Mouse (Mus musculus) retina, embryonic 14.5 days (tissue): ENCODE data around the gene Rab8b.
"Not testable (repeated sequence)": the region's sequence is repeated elsewhere in the genome, so short reads cannot be mapped to it uniquely, and the experiment has no call there.

Experiments used
- DNase-seq: peaks from one replicate; pipeline ENCODE4 v3.0.0-alpha.2; 2015; ENCODE audit warnings: low spot score

Gene Rab8b

DNA sequence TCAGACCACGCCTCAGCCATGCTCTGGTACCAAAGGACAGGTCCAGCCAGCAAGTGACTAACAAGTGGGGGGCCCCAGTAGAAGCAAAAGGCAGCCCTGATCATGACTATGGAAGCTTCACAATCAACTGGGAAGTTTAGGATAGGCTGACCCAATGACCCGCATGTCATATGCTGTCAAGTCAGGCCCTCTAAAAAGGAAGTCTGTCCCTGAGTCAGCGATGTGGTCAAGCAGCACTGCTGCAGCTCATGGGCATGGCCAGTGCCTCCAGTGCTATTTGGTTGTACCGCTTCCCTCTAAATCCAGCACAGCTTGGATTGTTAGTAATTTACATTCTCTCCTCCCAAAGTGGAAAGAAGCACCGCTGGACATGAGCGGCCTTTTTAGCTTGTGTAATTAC is 32.7 kb downstream of the Rab8b start:
- DNase-seq: no peak

GRCm38 (mm10) chr9:66886366-66886765 is 33.1 kb downstream of the Rab8b start:
- no peak for DNase-seq

GRCm38 (mm10) chr9:66884609-66885008 is 34.9 kb downstream of the Rab8b start:
- DNase-seq: no peak

DNA sequence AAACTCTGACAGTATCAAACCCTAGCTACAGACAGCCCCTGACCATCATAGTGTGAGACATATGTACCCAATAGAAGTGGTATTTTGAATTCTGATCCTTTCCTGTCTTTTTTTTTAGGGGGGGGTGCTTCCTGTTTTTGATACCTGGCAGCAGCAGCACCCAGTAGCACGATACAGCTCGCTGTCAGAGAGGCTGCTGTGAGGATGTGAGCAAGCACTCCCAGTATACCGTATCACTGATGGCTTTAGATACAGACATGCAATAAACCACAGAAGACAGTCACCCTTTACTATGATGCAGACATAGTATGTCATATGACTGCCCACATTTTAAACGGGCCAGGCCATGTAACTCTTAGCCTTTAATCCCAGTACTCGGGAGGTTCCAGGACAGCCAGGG is 36.0 kb downstream of the Rab8b start:
- no peak for DNase-seq

DNA sequence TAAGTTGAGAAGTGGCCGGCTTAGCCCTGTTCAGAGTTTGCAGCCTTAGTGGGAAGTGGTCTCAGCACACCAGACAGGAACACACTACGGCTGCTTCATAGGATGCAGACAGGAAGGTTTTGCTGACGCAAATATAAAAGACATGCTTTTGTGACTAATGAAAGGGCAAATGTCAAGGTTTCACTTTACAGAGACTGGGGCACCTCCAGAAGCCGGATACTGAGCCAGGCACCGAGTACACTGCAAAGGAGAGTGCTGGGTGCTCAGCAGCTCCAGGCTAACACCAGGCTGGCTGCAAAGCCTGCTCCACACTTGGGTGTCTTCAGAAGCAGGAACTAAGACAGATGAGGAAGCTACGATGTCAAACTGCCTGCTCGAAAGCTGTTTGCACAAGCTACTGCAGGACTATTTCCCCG is 37.1 kb downstream of the Rab8b start:
- no peak for DNase-seq

- no peak for DNase-seq
Measured at GRCm38 (mm10) chr9:66881858-66882257, 37.6 kb downstream of the Rab8b start.

- no peak for DNase-seq
Measured at GRCm38 (mm10) chr9:66880752-66881151, 38.7 kb downstream of the Rab8b start.

GRCm38 (mm10) chr9:66879486-66879885 is 40.0 kb downstream of the Rab8b start:
- DNase-seq: no peak

DNA sequence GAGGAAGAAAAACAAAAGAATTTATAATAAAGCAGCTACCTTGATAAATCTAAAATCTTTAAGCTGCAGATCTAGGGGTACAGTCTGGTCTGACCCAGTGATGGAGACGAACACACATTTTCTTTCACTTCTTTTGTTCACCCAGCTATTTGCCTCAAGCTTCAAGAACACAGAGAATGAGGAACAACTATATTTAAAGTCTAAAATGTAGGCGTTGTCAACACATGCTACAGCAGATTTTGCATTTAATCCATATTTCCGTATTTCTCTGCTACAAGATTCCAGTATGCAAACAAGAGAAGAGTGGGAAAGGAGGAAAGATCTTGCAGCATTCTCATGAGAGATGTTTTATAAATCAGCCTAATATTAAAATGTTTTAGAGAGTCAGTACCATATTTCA is 40.6 kb downstream of the Rab8b start:
- no peak for DNase-seq

DNA sequence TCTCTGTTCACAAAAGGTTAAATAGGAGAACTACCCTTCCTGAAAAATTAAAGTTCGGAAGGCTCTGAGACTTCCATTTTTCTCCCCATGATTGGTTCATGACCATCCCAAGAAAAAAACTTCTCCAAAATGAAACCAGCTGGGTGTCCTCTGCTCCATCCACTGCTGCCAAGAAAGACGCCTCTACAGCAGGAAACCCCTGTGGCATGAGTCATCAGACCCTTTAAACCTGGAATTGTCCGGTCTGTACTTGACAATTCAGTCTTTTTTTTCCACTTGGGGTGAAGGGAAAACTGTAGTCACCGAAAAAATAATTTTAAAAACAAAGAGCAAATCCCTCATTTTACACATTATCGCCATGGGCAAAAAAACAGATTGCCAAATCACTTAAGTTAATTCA is 42.9 kb downstream of the Rab8b start:
- no peak for DNase-seq

DNA sequence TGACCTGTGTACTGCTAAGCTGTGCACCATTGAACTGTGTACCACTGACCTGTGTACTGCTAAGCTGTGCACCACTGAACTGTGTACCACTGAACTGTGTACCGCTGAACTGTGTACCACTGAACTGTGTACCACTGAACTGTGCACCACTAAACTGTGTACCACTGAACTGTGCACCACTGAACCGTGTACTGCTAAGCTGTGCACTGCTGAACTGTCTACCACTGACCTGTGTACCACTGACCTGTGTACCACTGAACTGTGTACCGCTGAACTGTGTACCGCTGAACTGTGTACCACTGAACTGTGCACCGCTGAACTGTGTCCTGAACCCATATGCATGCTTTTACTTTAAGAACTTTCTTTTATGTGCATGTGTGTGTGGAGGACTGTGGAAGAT is 45.2 kb downstream of the Rab8b start:
- no peak for DNase-seq

- DNase-seq: no peak
Measured at GRCm38 (mm10) chr9:66873531-66873930, 46.0 kb downstream of the Rab8b start.

DNA sequence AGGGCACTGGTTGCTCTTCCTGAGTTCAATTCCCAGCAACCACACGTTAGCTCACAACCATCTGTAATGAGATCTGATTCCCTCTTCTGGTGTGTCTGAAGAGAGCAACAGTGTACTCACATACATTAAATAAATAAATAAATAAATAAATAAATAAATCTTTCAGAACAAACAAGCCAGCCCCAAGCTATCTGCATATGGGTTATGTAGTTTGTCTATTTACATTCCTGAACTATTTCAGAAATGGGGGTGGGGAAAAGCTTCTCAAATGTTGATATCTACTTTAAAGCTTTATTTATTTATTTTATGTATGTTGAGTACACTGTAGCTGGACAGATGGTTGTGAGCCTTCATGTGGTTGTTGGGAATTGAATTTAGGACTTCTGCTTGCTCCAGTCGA is 46.5 kb downstream of the Rab8b start:
- not testable (repeated sequence) for DNase-seq

DNA sequence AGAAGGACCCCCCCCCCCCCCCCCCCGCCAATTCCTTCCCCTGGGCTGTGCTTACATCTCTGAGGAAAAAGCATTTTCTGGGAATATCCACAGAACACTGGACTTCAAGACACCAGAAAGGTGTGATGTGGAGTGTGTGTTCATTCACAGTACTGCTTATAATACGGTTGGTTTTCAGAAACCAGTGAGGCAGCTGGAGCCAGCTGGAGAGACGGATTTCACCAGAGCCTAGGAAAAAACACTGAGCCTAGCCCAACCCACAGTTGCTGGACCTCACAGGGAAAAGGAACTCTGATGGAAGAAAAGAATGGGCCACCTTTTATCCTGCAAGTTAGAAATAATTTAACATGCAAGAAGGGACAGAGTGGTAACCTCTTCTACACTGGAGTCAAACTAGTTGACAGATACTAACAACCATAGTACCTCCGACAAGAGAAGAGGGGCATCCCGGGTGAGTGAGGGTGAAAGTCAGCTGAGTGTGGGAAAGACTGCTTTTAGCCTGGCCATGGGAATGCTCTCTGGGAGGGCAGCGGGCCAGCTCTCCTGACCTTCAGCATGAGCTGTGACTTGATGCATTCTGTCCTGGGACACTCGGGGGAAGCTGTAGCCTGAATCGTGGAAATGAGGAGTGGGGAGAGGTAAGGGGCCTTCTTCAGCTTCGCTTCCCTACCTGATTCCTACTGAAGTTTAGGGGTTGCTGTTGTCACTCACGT is 47.3 kb downstream of the Rab8b start:
- no peak for DNase-seq

- DNase-seq: no peak
Measured at GRCm38 (mm10) chr9:66864708-66865107, 54.8 kb downstream of the Rab8b start.

- no peak for DNase-seq
Measured at GRCm38 (mm10) chr9:66863456-66863855, 56.0 kb downstream of the Rab8b start.

DNA sequence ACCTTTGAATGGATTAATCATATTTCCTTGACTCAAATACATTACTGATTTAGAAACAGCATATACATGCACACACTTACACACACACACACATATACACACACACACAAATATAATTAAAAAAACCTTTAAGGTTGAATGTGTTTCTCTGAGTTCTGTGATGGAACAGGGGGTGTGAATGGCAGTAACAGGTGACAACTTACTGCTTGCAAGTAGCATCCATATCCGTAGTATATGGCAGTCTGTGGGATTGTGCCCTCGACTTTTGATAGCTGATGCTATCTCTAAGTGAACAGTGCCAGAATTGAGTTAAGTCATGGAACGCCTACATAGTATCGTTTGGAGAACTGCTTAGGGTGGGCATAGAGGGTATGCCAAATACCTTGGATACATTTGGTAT is 57.3 kb downstream of the Rab8b start:
- no peak for DNase-seq

- peak; percentile 40 for DNase-seq
Measured at GRCm38 (mm10) chr9:66861104-66861767, 58.3 kb downstream of the Rab8b start.

GRCm38 (mm10) chr9:66859523-66859922 is 60.0 kb downstream of the Rab8b start:
- no peak for DNase-seq

- no peak for DNase-seq
Measured at GRCm38 (mm10) chr9:66855865-66856264, 63.6 kb downstream of the Rab8b start.

DNA sequence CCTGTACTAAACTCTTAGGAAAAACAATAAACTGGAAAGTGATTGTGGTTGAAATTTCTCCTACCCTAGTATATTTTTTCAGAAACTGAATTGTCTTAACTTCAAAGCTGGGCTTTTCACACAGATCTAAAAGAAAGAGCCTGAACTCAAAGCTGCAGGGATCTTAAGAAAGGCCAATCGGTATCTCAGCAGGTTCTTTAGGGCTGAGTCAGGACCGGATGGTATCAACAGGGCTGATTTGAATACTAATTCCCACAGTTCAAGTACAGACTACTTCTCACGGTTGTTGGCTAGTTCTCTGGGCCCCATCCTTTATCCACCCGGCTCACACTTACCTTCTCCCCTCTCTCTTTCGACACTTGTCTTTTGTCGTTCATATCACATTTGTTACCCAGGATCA is 66.9 kb downstream of the Rab8b start:
- no peak for DNase-seq

GRCm38 (mm10) chr9:66850966-66851365 is 68.5 kb downstream of the Rab8b start:
- no peak for DNase-seq

- no peak for DNase-seq
Measured at GRCm38 (mm10) chr9:66846822-66847221, 72.7 kb downstream of the Rab8b start.

- no peak for DNase-seq
Measured at GRCm38 (mm10) chr9:66835097-66835480, 84.4 kb downstream of the Rab8b start.
